Comparison of ENCODE assay signal across 20 mouse cellular contexts in the genomic region with DNA sequence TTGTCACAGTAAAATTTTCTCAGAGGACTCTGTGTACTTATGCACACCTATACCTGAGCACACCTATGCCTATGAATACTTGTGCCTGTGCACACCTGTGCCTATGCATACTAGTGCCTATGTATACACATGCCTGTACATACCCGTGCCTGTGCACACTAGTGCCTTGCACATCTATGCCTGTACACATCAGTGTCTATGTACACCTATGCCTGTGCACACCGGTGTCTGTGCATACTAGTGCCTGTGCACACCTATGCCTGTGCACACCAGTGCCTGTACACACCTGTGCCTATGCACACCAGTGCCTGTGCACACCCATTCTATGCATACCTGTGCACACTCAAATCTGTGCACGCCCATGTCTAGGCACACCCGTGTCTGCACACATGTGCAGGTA. TPM values are rescaled to one million over a fixed set of nuclear protein-coding genes. Genes with fewer than 3 reads are reported as not detected.
DNase-seq lines count a peak whose midpoint lies in the region; ATAC-seq and TF ChIP-seq lines count a peak whose summit lies in the region.
"Had no signal": no experiment of that assay in that cellular context is flagged by ENCODE, and none has a peak within 500 bp of the region (broad histone marks: within the 10 kb centered on the region; RNA-seq: fewer than 3 reads in every experiment).

No protein-coding gene starts in this region.

- no peak overlapping the region for H3K4me2 ChIP-seq in forebrain, embryonic 13.5 days
- H3K4me2 ChIP-seq in kidney, embryonic 15.5 days, result no peak overlapping the region
- H3K4me2 ChIP-seq in midbrain, embryonic 11.5 days, result no peak overlapping the region
- no peak overlapping the region for H3K4me2 ChIP-seq in midbrain, embryonic 16.5 days (ENCODE audit: low read length)
- H3K4me2 ChIP-seq in midbrain, postnatal 0 days (ENCODE audit: low read depth, low read length, poor library complexity, severe bottlenecking), result no peak overlapping the region
- H3K4me2 ChIP-seq: embryonic facial prominence, embryonic 15.5 days; liver, embryonic 11.5 days; neural tube, embryonic 15.5 days had no signal

- H3K36me3 ChIP-seq in forebrain, embryonic 13.5 days (ENCODE audit: poor library complexity, severe bottlenecking), result no peaks in the 10 kb centered on the region
- no peaks in the 10 kb centered on the region for H3K36me3 ChIP-seq in forebrain, embryonic 10.5 days (replicated peaks)
- no peaks in the 10 kb centered on the region for H3K36me3 ChIP-seq in kidney, embryonic 15.5 days
- H3K36me3 ChIP-seq in midbrain, embryonic 11.5 days (ENCODE audit: control insufficient read depth, insufficient read depth, low read length), result no peaks in the 10 kb centered on the region
- no peaks in the 10 kb centered on the region for H3K36me3 ChIP-seq in midbrain, embryonic 16.5 days (ENCODE audit: control insufficient read depth, insufficient read depth, low read length)
- H3K36me3 ChIP-seq in midbrain, postnatal 0 days (ENCODE audit: insufficient read depth, low read length), result no peaks in the 10 kb centered on the region
- H3K36me3 ChIP-seq: embryonic facial prominence, embryonic 15.5 days; heart, embryonic 10.5 days; neural tube, embryonic 15.5 days had no signal

- WGBS in forebrain, embryonic 13.5 days, result 92% methylated on average over 4 of the region's 4 CpGs
- WGBS in forebrain, embryonic 10.5 days, result 93% methylated on average over 4 of the region's 4 CpGs
- WGBS in kidney, embryonic 15.5 days, result 93% methylated on average over 4 of the region's 4 CpGs
- WGBS in midbrain, embryonic 11.5 days, result 89% methylated on average over 4 of the region's 4 CpGs
- WGBS in midbrain, embryonic 16.5 days, result 92% methylated on average over 4 of the region's 4 CpGs
- 97% methylated on average over 4 of the region's 4 CpGs for WGBS in midbrain, postnatal 0 days

- TF ChIP-seq CTCF in midbrain, postnatal 0 days (IDR thresholded peaks at IDR 0.05), result no peak

- H3K27me3 ChIP-seq in forebrain, embryonic 13.5 days, result no peaks in the 10 kb centered on the region
- H3K27me3 ChIP-seq in forebrain, embryonic 10.5 days (ENCODE audit: poor library complexity, severe bottlenecking), result no peaks in the 10 kb centered on the region
- no peaks in the 10 kb centered on the region for H3K27me3 ChIP-seq in kidney, embryonic 15.5 days
- no peaks in the 10 kb centered on the region for H3K27me3 ChIP-seq in midbrain, embryonic 11.5 days (ENCODE audit: control insufficient read depth, insufficient read depth, low read length)
- H3K27me3 ChIP-seq in midbrain, embryonic 16.5 days (ENCODE audit: control insufficient read depth, insufficient read depth, low read depth, low read length), result no peaks in the 10 kb centered on the region
- H3K27me3 ChIP-seq in midbrain, postnatal 0 days (ENCODE audit: insufficient read depth, low read length), result no peaks in the 10 kb centered on the region
- H3K27me3 ChIP-seq: embryonic facial prominence, embryonic 15.5 days; neural tube, embryonic 15.5 days; Patski had no signal

- H3K27ac ChIP-seq in forebrain, embryonic 13.5 days, result no peak overlapping the region
- H3K27ac ChIP-seq in forebrain, embryonic 10.5 days, result no peak overlapping the region
- no peak overlapping the region for H3K27ac ChIP-seq in kidney, embryonic 15.5 days
- no peak overlapping the region for H3K27ac ChIP-seq in midbrain, embryonic 11.5 days (ENCODE audit: low read depth, low read length)
- H3K27ac ChIP-seq in midbrain, embryonic 16.5 days (ENCODE audit: low read length), result no peak overlapping the region
- H3K27ac ChIP-seq in midbrain, postnatal 0 days (ENCODE audit: low read depth, low read length), result no peak overlapping the region
- H3K27ac ChIP-seq: embryonic facial prominence, embryonic 15.5 days; heart, embryonic 10.5 days; neural tube, embryonic 15.5 days had no signal

- no peak overlapping the region for H3K9ac ChIP-seq in forebrain, embryonic 13.5 days
- H3K9ac ChIP-seq in kidney, embryonic 15.5 days, result no peak overlapping the region
- H3K9ac ChIP-seq in midbrain, embryonic 11.5 days (ENCODE audit: low read length), result no peak overlapping the region
- no peak overlapping the region for H3K9ac ChIP-seq in midbrain, embryonic 16.5 days (ENCODE audit: low read depth, low read length)
- no peak overlapping the region for H3K9ac ChIP-seq in midbrain, postnatal 0 days (replicated peaks; ENCODE audit: low read length, poor library complexity, severe bottlenecking)
- H3K9ac ChIP-seq: embryonic facial prominence, embryonic 15.5 days; neural tube, embryonic 15.5 days had no signal

- H3K9me3 ChIP-seq in forebrain, embryonic 13.5 days (replicated peaks), result no peaks in the 10 kb centered on the region
- H3K9me3 ChIP-seq in forebrain, embryonic 10.5 days, result no peaks in the 10 kb centered on the region
- H3K9me3 ChIP-seq in kidney, embryonic 15.5 days (replicated peaks), result no peaks in the 10 kb centered on the region
- no peaks in the 10 kb centered on the region for H3K9me3 ChIP-seq in midbrain, embryonic 11.5 days (ENCODE audit: control insufficient read depth, low read length)
- no peaks in the 10 kb centered on the region for H3K9me3 ChIP-seq in midbrain, embryonic 16.5 days (replicated peaks; ENCODE audit: control insufficient read depth, low read length, poor library complexity, severe bottlenecking)
- H3K9me3 ChIP-seq in midbrain, postnatal 0 days (ENCODE audit: low read length), result no peaks in the 10 kb centered on the region
- H3K9me3 ChIP-seq: embryonic facial prominence, embryonic 15.5 days; heart, embryonic 10.5 days; neural tube, embryonic 15.5 days had no signal

- H3K4me3 ChIP-seq in forebrain, embryonic 13.5 days, result no peak overlapping the region
- no peak overlapping the region for H3K4me3 ChIP-seq in forebrain, embryonic 10.5 days
- no peak overlapping the region for H3K4me3 ChIP-seq in kidney, embryonic 15.5 days (replicated peaks)
- H3K4me3 ChIP-seq in midbrain, embryonic 11.5 days (ENCODE audit: low read depth, low read length), result no peak overlapping the region
- H3K4me3 ChIP-seq in midbrain, embryonic 16.5 days (ENCODE audit: low read depth, low read length), result no peak overlapping the region
- H3K4me3 ChIP-seq in midbrain, postnatal 0 days (ENCODE audit: low read depth, low read length), result no peak overlapping the region
- H3K4me3 ChIP-seq: embryonic facial prominence, embryonic 15.5 days; heart, embryonic 10.5 days; neural tube, embryonic 15.5 days had no signal

- no peaks in the 10 kb centered on the region for H3K4me1 ChIP-seq in forebrain, embryonic 13.5 days
- H3K4me1 ChIP-seq in forebrain, embryonic 10.5 days, result no peaks in the 10 kb centered on the region
- 0 out of 2 replicates have a peak, but pooled peaks cover 4% of the 10 kb centered on the region for H3K4me1 ChIP-seq in kidney, embryonic 15.5 days
- no peaks in the 10 kb centered on the region for H3K4me1 ChIP-seq in midbrain, embryonic 11.5 days (ENCODE audit: control insufficient read depth, insufficient read depth, low read length)
- no peaks in the 10 kb centered on the region for H3K4me1 ChIP-seq in midbrain, embryonic 16.5 days (ENCODE audit: control insufficient read depth, insufficient read depth, low read length)
- no peaks in the 10 kb centered on the region for H3K4me1 ChIP-seq in midbrain, postnatal 0 days (ENCODE audit: insufficient read depth, low read length)
- H3K4me1 ChIP-seq: embryonic facial prominence, embryonic 15.5 days; heart, embryonic 10.5 days; neural tube, embryonic 15.5 days had no signal

- peak; percentile 39; the same call in 1 of the 2 replicates for ATAC-seq in forebrain, embryonic 13.5 days
- 0 out of 2 replicates have a peak, but pooled peaks have one; percentile 24 for ATAC-seq in kidney, embryonic 15.5 days (replicated peaks; ENCODE audit: low FRiP score)
- ATAC-seq in midbrain, embryonic 11.5 days (ENCODE audit: low FRiP score), result peak; percentile 52; the same call in 1 of the 2 replicates
- ATAC-seq in midbrain, embryonic 16.5 days, result no peak
- ATAC-seq in midbrain, postnatal 0 days (ENCODE audit: low FRiP score), result peak; percentile 34; the same call in 1 of the 2 replicates
- ATAC-seq: Patski had no signal

- no peak for DNase-seq in forebrain, embryonic 10.5 days (ENCODE audit: extremely low spot score, low spot score)
- no peak for DNase-seq in kidney, adult 8-10 months
- no peak for DNase-seq in midbrain, embryonic 11.5 days (ENCODE audit: low spot score, missing footprints)
- DNase-seq in midbrain, postnatal 0 days (ENCODE audit: low spot score), result no peak
- no peak for DNase-seq in embryo, embryonic 11 days
- DNase-seq: cerebellum, postnatal 14 days; gastrocnemius, postnatal 10 days; kidney, adult 2 months; layer of hippocampus, adult 9-11 months; retina, postnatal 1 day; thymus, adult 2 months had no signal

RNA-seq across cellular contexts. Expression of gene Cfap221, which starts 37.6 kb away (rescaled TPM):
- polyA plus RNA-seq in forebrain, embryonic 13.5 days (2015; fragmentation: Nextera tagmentation; extraction: Ambion mirVana), result 0.72 TPM in 1 of 2 replicates, not detected in the other
- polyA plus RNA-seq in forebrain, embryonic 10.5 days (2016; fragmentation: Nextera tagmentation; extraction: Ambion mirVana), result 0.16 TPM in 1 of 2 replicates, not detected in the other
- 0.06 and 0.08 TPM in 2 replicates for polyA plus RNA-seq in kidney, embryonic 15.5 days (2015; fragmentation: Nextera tagmentation; extraction: Ambion mirVana)
- polyA plus RNA-seq in midbrain, embryonic 11.5 days (2014; fragmentation: Nextera tagmentation; extraction: Ambion mirVana), result 0.08 TPM in 1 of 2 replicates, not detected in the other
- polyA plus RNA-seq in midbrain, embryonic 16.5 days (2015; fragmentation: Nextera tagmentation; extraction: Ambion mirVana), result 0.40 and 0.62 TPM in 2 replicates
- total RNA-seq in midbrain, postnatal 0 days (2014; rRNA removed), result 0.55 TPM in 1 of 2 replicates, not detected in the other
- polyA plus RNA-seq in midbrain, postnatal 0 days (2015; fragmentation: Nextera tagmentation; extraction: Ambion mirVana), result 0.13 and 0.63 TPM in 2 replicates
- total RNA-seq: gastrocnemius, postnatal 10 days; heart, postnatal 25 days had no signal
- polyA plus RNA-seq: heart, embryonic 10.5 days; kidney, adult 2 months; thymus, adult 2 months had no signal

RNA-seq across cellular contexts. Expression of gene Tmem177, which starts 46.5 kb away (rescaled TPM):
- polyA plus RNA-seq in forebrain, embryonic 13.5 days (2015; fragmentation: Nextera tagmentation; extraction: Ambion mirVana), result 13.1 and 13.3 TPM in 2 replicates
- polyA plus RNA-seq in forebrain, embryonic 10.5 days (2016; fragmentation: Nextera tagmentation; extraction: Ambion mirVana), result 10.0 and 11.2 TPM in 2 replicates
- 7.6 and 8.1 TPM in 2 replicates for polyA plus RNA-seq in kidney, embryonic 15.5 days (2015; fragmentation: Nextera tagmentation; extraction: Ambion mirVana)
- 9.2 and 10.8 TPM in 2 replicates for polyA plus RNA-seq in midbrain, embryonic 11.5 days (2014; fragmentation: Nextera tagmentation; extraction: Ambion mirVana)
- 6.9 and 8.4 TPM in 2 replicates for polyA plus RNA-seq in midbrain, embryonic 16.5 days (2015; fragmentation: Nextera tagmentation; extraction: Ambion mirVana)
- total RNA-seq in midbrain, postnatal 0 days (2014; rRNA removed), result 5.4 and 5.7 TPM in 2 replicates
- polyA plus RNA-seq in midbrain, postnatal 0 days (2015; fragmentation: Nextera tagmentation; extraction: Ambion mirVana), result 3.5 and 3.6 TPM in 2 replicates

RNA-seq across cellular contexts. Expression of gene Sctr, which starts 47.2 kb away (rescaled TPM):
- 0.45 and 0.52 TPM in 2 replicates for polyA plus RNA-seq in forebrain, embryonic 13.5 days (2015; fragmentation: Nextera tagmentation; extraction: Ambion mirVana)
- 0.16 and 0.17 TPM in 2 replicates for polyA plus RNA-seq in forebrain, embryonic 10.5 days (2016; fragmentation: Nextera tagmentation; extraction: Ambion mirVana)
- polyA plus RNA-seq in kidney, embryonic 15.5 days (2015; fragmentation: Nextera tagmentation; extraction: Ambion mirVana), result 0.63 and 1.2 TPM in 2 replicates
- polyA plus RNA-seq in midbrain, embryonic 11.5 days (2014; fragmentation: Nextera tagmentation; extraction: Ambion mirVana), result 0.53 and 0.62 TPM in 2 replicates
- polyA plus RNA-seq in midbrain, embryonic 16.5 days (2015; fragmentation: Nextera tagmentation; extraction: Ambion mirVana), result 0.63 and 1.0 TPM in 2 replicates
- 0.66 and 1.6 TPM in 2 replicates for total RNA-seq in midbrain, postnatal 0 days (2014; rRNA removed)
- 1.00 and 1.0 TPM in 2 replicates for polyA plus RNA-seq in midbrain, postnatal 0 days (2015; fragmentation: Nextera tagmentation; extraction: Ambion mirVana)
- total RNA-seq: heart, postnatal 25 days had no signal
- polyA plus RNA-seq: heart, embryonic 10.5 days; liver, embryonic 11.5 days had no signal
